ENCODE assay signal across 12 mouse cellular contexts in genomic region chr9:37554279-37554678, GRCm38 (mm10). TPM values are rescaled to one million over a fixed set of nuclear protein-coding genes. Genes with fewer than 3 reads are reported as not detected.
DNase-seq lines count a peak whose midpoint lies in the region; ATAC-seq and TF ChIP-seq lines count a peak whose summit lies in the region.
"Had no signal": no experiment of that assay in that cellular context is flagged by ENCODE, and none has a peak within 500 bp of the region (broad histone marks: within the 10 kb centered on the region; RNA-seq: fewer than 3 reads in every experiment).

No protein-coding gene starts in this region.

- no peak overlapping the region for H3K4me2 ChIP-seq in liver, embryonic 14.5 days (ENCODE audit: low read depth)

- H3K4me3 ChIP-seq in layer of hippocampus, adult 2 months, result no peak overlapping the region
- H3K4me3 ChIP-seq in liver, embryonic 14.5 days (ENCODE audit: insufficient read depth in 1 of 2, low read depth in 2 of 2, low read length in 2 of 2), result no peak overlapping the region

- no peak for TF ChIP-seq CTCF in layer of hippocampus, adult 2 months (conservative IDR thresholded peaks at IDR 0.05)
- no peak for TF ChIP-seq CTCF in liver, embryonic 14.5 days (IDR thresholded peaks at IDR 0.05; ENCODE audit: low read depth)

- H3K36me3 ChIP-seq in liver, embryonic 14.5 days (replicated peaks; ENCODE audit: control insufficient read depth, insufficient read depth, low read depth), result no peaks in the 10 kb centered on the region

- H3K4me1 ChIP-seq in liver, embryonic 14.5 days (replicated peaks; ENCODE audit: control insufficient read depth in 2 of 2, insufficient read depth in 2 of 2, low read length in 1 of 2), result peaks cover 0 to 37% of the 10 kb centered on the region in 2 experiments; a peak in 2 of 4 replicates

- intact Hi-C loops in heart, postnatal 25 days (cut with DNase I), result no loop called here

- ATAC-seq in common myeloid progenitor, adult 5-6 weeks (replicated peaks; ENCODE audit: low read depth, poor library complexity, severe bottlenecking), result peak; percentile 69
- ATAC-seq in liver, embryonic 14.5 days (ENCODE audit: insufficient read depth), result peak; percentile 80

- no peak overlapping the region for H3K9ac ChIP-seq in liver, embryonic 14.5 days (replicated peaks)

- peak; percentile 45; the same call in 1 of the 2 replicates for TF ChIP-seq EP300 in liver, embryonic 14.5 days (IDR thresholded peaks at IDR 0.05; ENCODE audit: low read depth)

- peak overlapping the region; percentile 97 for H3K27ac ChIP-seq in layer of hippocampus, adult 2 months
- no peak overlapping the region for H3K27ac ChIP-seq in liver, embryonic 14.5 days

- WGBS in liver, embryonic 14.5 days (ENCODE audit: insufficient replicate concordance), result 19% methylated on average over 1 of the region's 1 CpGs

- H3K27me3 ChIP-seq in liver, embryonic 14.5 days (ENCODE audit: control insufficient read depth, insufficient read depth, low read length), result peaks cover 8% of the 10 kb centered on the region

- H3K9me3 ChIP-seq in liver, embryonic 14.5 days (ENCODE audit: control insufficient read depth, low read length), result no peaks in the 10 kb centered on the region

- DNase-seq in layer of hippocampus, adult 2 months (ENCODE audit: low spot score in 2 of 2), result no peak
- DNase-seq in layer of hippocampus, adult 9-11 months, result no peak
- DNase-seq in liver, embryonic 14.5 days (ENCODE audit: low read depth in 3 of 3, low spot score in 3 of 3), result no peak
- DNase-seq in natural killer cell, adult 2 months (ENCODE audit: low spot score in 2 of 2), result peak; percentile 37 to 61
- DNase-seq in heart, postnatal 25 days (ENCODE audit: low spot score), result no peak
- no peak for DNase-seq in cerebellum, adult 11 months
- no peak for DNase-seq in retina, embryonic 14.5 days (ENCODE audit: low spot score)
- DNase-seq: cerebellum, adult 8-10 months; lung, adult 18-20 months; thymus, postnatal 36 days had no signal

RNA-seq across cellular contexts. Expression of gene Siae, which starts 1.2 kb away (rescaled TPM):
- total RNA-seq in layer of hippocampus, adult 2 months (2021), result 10 to 100 TPM in 1 of 2 experiments, 1 to 10 TPM in 1; 9.6 to 14.0 TPM
- total RNA-seq in common myeloid progenitor, adult 5-6 weeks (2017), result 11.8 and 12.2 TPM in 2 replicates
- polyA plus RNA-seq in liver, embryonic 14.5 days (2012; rRNA removed), result 2.2 TPM in 2 replicates
- polyA plus RNA-seq in liver, embryonic 14.5 days (2014; fragmentation: Nextera tagmentation; extraction: Ambion mirVana), result 5.7 and 6.0 TPM in 2 replicates
- 1 to 10 TPM; 8.4 to 8.7 TPM for total RNA-seq in heart, postnatal 25 days (2021)

RNA-seq across cellular contexts. Expression of gene Nrgn, which starts 1.6 kb away (rescaled TPM):
- total RNA-seq in layer of hippocampus, adult 2 months (2021), result 1,000 to 10,000 TPM; 1,464 to 1,512 TPM
- total RNA-seq in common myeloid progenitor, adult 5-6 weeks (2017), result 17.1 and 36.8 TPM in 2 replicates
- polyA plus RNA-seq in liver, embryonic 14.5 days (2012; rRNA removed), result 5.4 and 7.1 TPM in 2 replicates
- 5.4 and 7.6 TPM in 2 replicates for polyA plus RNA-seq in liver, embryonic 14.5 days (2014; fragmentation: Nextera tagmentation; extraction: Ambion mirVana)
- 1 to 10 TPM; 3.2 to 6.7 TPM for total RNA-seq in heart, postnatal 25 days (2021)

RNA-seq across cellular contexts. Expression of gene Vsig2, which starts 15.2 kb away (rescaled TPM):
- total RNA-seq in layer of hippocampus, adult 2 months (2021), result 1 to 10 TPM; 2.5 to 3.7 TPM
- 0.50 TPM in 1 of 2 replicates, not detected in the other for total RNA-seq in common myeloid progenitor, adult 5-6 weeks (2017)
- 0.70 and 0.81 TPM in 2 replicates for polyA plus RNA-seq in liver, embryonic 14.5 days (2012; rRNA removed)
- polyA plus RNA-seq in liver, embryonic 14.5 days (2014; fragmentation: Nextera tagmentation; extraction: Ambion mirVana), result 0.36 TPM in 1 of 2 replicates, not detected in the other
- 1 to 10 TPM; 4.1 to 4.7 TPM for total RNA-seq in heart, postnatal 25 days (2021)
- polyA plus RNA-seq: embryonic facial prominence, embryonic 11.5 days had no signal

RNA-seq across cellular contexts. Expression of gene Esam, which starts 26.4 kb away (rescaled TPM):
- 10 to 100 TPM; 18.3 to 19.3 TPM for total RNA-seq in layer of hippocampus, adult 2 months (2021)
- total RNA-seq in common myeloid progenitor, adult 5-6 weeks (2017), result 2.5 and 2.9 TPM in 2 replicates
- 6.5 and 7.3 TPM in 2 replicates for polyA plus RNA-seq in liver, embryonic 14.5 days (2012; rRNA removed)
- 9.9 and 10.7 TPM in 2 replicates for polyA plus RNA-seq in liver, embryonic 14.5 days (2014; fragmentation: Nextera tagmentation; extraction: Ambion mirVana)
- total RNA-seq in heart, postnatal 25 days (2021), result 10 to 100 TPM; 62.5 to 77.7 TPM

RNA-seq across cellular contexts. Expression of gene Spa17, which starts 59.2 kb away (rescaled TPM):
- 1 to 10 TPM; 1.5 to 1.9 TPM for total RNA-seq in layer of hippocampus, adult 2 months (2021)
- total RNA-seq in common myeloid progenitor, adult 5-6 weeks (2017), result 5.9 and 15.3 TPM in 2 replicates
- polyA plus RNA-seq in liver, embryonic 14.5 days (2012; rRNA removed), result 0.56 and 1.3 TPM in 2 replicates
- polyA plus RNA-seq in liver, embryonic 14.5 days (2014; fragmentation: Nextera tagmentation; extraction: Ambion mirVana), result 2.6 and 2.7 TPM in 2 replicates
- 1 to 10 TPM; 1.3 to 2.7 TPM for total RNA-seq in heart, postnatal 25 days (2021)

Comparison
In these comparisons a context has a peak if more than half of its experiments do, and no peak if none do; other contexts are left out.
1. DNase-seq: peak in natural killer cell, adult 2 months (2 of 2); none in layer of hippocampus, adult 2 months (0 of 2), layer of hippocampus, adult 9-11 months (single experiment), liver, embryonic 14.5 days (0 of 3), heart, postnatal 25 days (single experiment), cerebellum, adult 11 months (single experiment) and retina, embryonic 14.5 days (single experiment).
2. RNA of gene Nrgn, which starts 1.6 kb away (total RNA-seq): 1,464 to 1,512 TPM in layer of hippocampus, adult 2 months; 17.1 to 36.8 TPM in common myeloid progenitor, adult 5-6 weeks and 3.2 to 6.7 TPM in heart, postnatal 25 days; every median in the first group is over 10 times any median in the second.